Mouse (Mus musculus) small intestine, adult 2 months (tissue): ENCODE results near the gene Slc35b1. TPM values are rescaled to one million over a fixed set of nuclear protein-coding genes. Genes with fewer than 3 reads are reported as not detected.
A peak's percentile ranks its signal among the peaks of the same experiment; 100 is the strongest.

ENCODE experiments used
- H3K27ac ChIP-seq: fragments of 200-500 bp; 2 replicates; pipeline ENCODE4 v1.5.1; 2012; ENCODE audit warnings: low read depth, low read length, control low read depth, inconsistent platforms; ENCODE audit not compliant: insufficient read depth
- H3K27me3 ChIP-seq: fragments of 200-500 bp; 2 replicates; pipeline ENCODE4 v1.6.1; 2012; ENCODE audit warnings: mild to moderate bottlenecking, moderate library complexity, low read length, inconsistent platforms; ENCODE audit not compliant: control insufficient read depth, insufficient read depth
- H3K36me3 ChIP-seq: fragments of 200-500 bp; 2 replicates; pipeline ENCODE4 v1.6.1; 2012; ENCODE audit warnings: mild to moderate bottlenecking, low read length, control low read depth, inconsistent platforms; ENCODE audit not compliant: control insufficient read depth, insufficient read depth
- H3K4me1 ChIP-seq: fragments of 200-500 bp; 2 replicates; pipeline ENCODE4 v1.6.1; 2012; ENCODE audit warnings: low read length, inconsistent platforms, mixed read lengths; ENCODE audit not compliant: control insufficient read depth, insufficient read depth, insufficient read length
- H3K4me3 ChIP-seq: fragments of 200-500 bp; 2 replicates; pipeline ENCODE4 v1.5.1; 2012; ENCODE audit warnings: low read depth, mild to moderate bottlenecking, control low read depth, inconsistent platforms, low read length, moderate library complexity
- CTCF ChIP-seq: fragments of 200-500 bp; IDR thresholded peaks from 2 replicates; pipeline ENCODE4 v1.5.1; 2012; ENCODE audit warnings: low read depth, mild to moderate bottlenecking, control low read depth, inconsistent platforms, low read length, moderate library complexity, mixed read lengths; ENCODE audit not compliant: insufficient replicate concordance, insufficient read length; ENCODE audit errors: extremely low read depth
- POLR2A ChIP-seq: fragments of 200-500 bp; IDR thresholded peaks from 2 replicates; pipeline ENCODE4 v1.6.1; 2012; ENCODE audit warnings: low read depth, mild to moderate bottlenecking, control low read depth, inconsistent platforms, low read length, moderate library complexity
- WGBS: fragments of 180-500 bp; shearing (Covaris S2); methylation state at CpG from one replicate; pipeline ENCODE4 v1.1.7; 2018; 5-methylcytosine and 5-hydroxymethylcytosine counted together
- polyA plus RNA-seq: library from polyadenylated mRNA; depleted of rRNA; stranded (reverse); fragments of >200 nt; gene quantifications from 2 replicates; pipeline ENCODE4 v1.2.3, GENCODE M21; 2012

The Slc35b1 gene
- polyA plus RNA-seq, 1 experiment, result 151 TPM

- peaks cover 20% of the 10 kb centered on the region for H3K4me1 ChIP-seq
- peak overlapping the region; percentile 85 for H3K27ac ChIP-seq
- H3K4me3 ChIP-seq, result no peak overlapping the region
- TF ChIP-seq CTCF, result no peak
- no peak for TF ChIP-seq POLR2A
- no peaks in the 10 kb centered on the region for H3K27me3 ChIP-seq
- 69% methylated on average over 8 of the region's 8 CpGs for WGBS
- H3K36me3 ChIP-seq, result peaks cover 3% of the 10 kb centered on the region; the same call in 1 of the 2 replicates
Observed at GRCm38 (mm10) chr11:95367011-95367735, 17.3 kb upstream of the Slc35b1 start.

GRCm38 (mm10) chr11:95368231-95368823 is 16.2 kb upstream of the Slc35b1 start:
- Histone ChIP-seq H3K27ac (no peak overlapping the region), H3K36me3 (peaks cover 3% of the 10 kb centered on the region; the same call in 1 of the 2 replicates), H3K27me3 (no peaks in the 10 kb centered on the region), H3K4me3 (no peak overlapping the region), H3K4me1 (peaks cover 20% of the 10 kb centered on the region)
- WGBS, result 77% methylated on average over 8 of the region's 8 CpGs
- TF ChIP-seq POLR2A (no peak), CTCF (no peak)

GRCm38 (mm10) chr11:95368871-95369270 is 15.6 kb upstream of the Slc35b1 start:
- Histone ChIP-seq H3K4me3 (no peak overlapping the region), H3K27me3 (no peaks in the 10 kb centered on the region), H3K36me3 (peaks cover 3% of the 10 kb centered on the region; the same call in 1 of the 2 replicates), H3K4me1 (peaks cover 20% of the 10 kb centered on the region), H3K27ac (no peak overlapping the region)
- WGBS, result 76% methylated on average over 4 of the region's 4 CpGs
- TF ChIP-seq CTCF (no peak), POLR2A (no peak)

GRCm38 (mm10) chr11:95369964-95370890 is 14.3 kb upstream of the Slc35b1 start:
- H3K4me3 ChIP-seq, result no peak overlapping the region
- 62% methylated on average over 15 of the region's 15 CpGs for WGBS
- peak overlapping the region; percentile 59 for H3K27ac ChIP-seq
- peaks cover 3% of the 10 kb centered on the region; the same call in 1 of the 2 replicates for H3K36me3 ChIP-seq
- H3K27me3 ChIP-seq, result no peaks in the 10 kb centered on the region
- peaks cover 19% of the 10 kb centered on the region for H3K4me1 ChIP-seq
- TF ChIP-seq CTCF, result no peak
- no peak for TF ChIP-seq POLR2A

GRCm38 (mm10) chr11:95371182-95371581 is 13.3 kb upstream of the Slc35b1 start:
- peaks cover 17% of the 10 kb centered on the region for H3K4me1 ChIP-seq
- TF ChIP-seq CTCF (no peak), POLR2A (no peak)
- peaks cover 3% of the 10 kb centered on the region; the same call in 1 of the 2 replicates for H3K36me3 ChIP-seq
- H3K4me3 ChIP-seq, result no peak overlapping the region
- H3K27me3 ChIP-seq, result no peaks in the 10 kb centered on the region
- H3K27ac ChIP-seq, result no peak overlapping the region
- 95% methylated on average over 7 of the region's 7 CpGs for WGBS

- Histone ChIP-seq H3K4me3 (no peak overlapping the region), H3K27me3 (no peaks in the 10 kb centered on the region), H3K36me3 (peaks cover 4% of the 10 kb centered on the region; the same call in 1 of the 2 replicates), H3K4me1 (peaks cover 4% of the 10 kb centered on the region; the same call in 1 of the 2 replicates), H3K27ac (no peak overlapping the region)
- TF ChIP-seq CTCF, result no peak
- TF ChIP-seq POLR2A, result no peak
- 56% methylated on average over 9 of the region's 9 CpGs for WGBS
Observed at GRCm38 (mm10) chr11:95378926-95379325, 5.6 kb upstream of the Slc35b1 start.
